Mouse (Mus musculus) lung, adult 2 months (tissue): ENCODE results near the gene Hist1h3g. TPM values are rescaled to one million over a fixed set of nuclear protein-coding genes. Genes with fewer than 3 reads are reported as not detected.
"Not testable (repeated sequence)": the region's sequence is repeated elsewhere in the genome, so short reads cannot be mapped to it uniquely, and the experiment has no call there.

Experiments used
- DNase-seq: peaks from one replicate; pipeline ENCODE4 v3.0.0; 2022
- H3K4me1 ChIP-seq: fragments of 200-500 bp; 2 replicates; pipeline ENCODE4 v1.6.1; 2011; ENCODE audit warnings: low read length; ENCODE audit not compliant: control insufficient read depth, insufficient read depth
- H3K4me3 ChIP-seq: fragments of 200-500 bp; replicated peaks from 2 replicates; pipeline ENCODE3; 2011; ENCODE audit warnings: low read depth, mild to moderate bottlenecking, control low read depth, low read length; ENCODE audit errors: extremely low read depth
- CTCF ChIP-seq: fragments of 200-500 bp; IDR thresholded peaks from 2 replicates; pipeline ENCODE4 v1.5.1; 2011; ENCODE audit warnings: mild to moderate bottlenecking, low read length, control low read depth; ENCODE audit not compliant: insufficient read depth
- POLR2A ChIP-seq: fragments of 200-500 bp; IDR thresholded peaks from 2 replicates; pipeline ENCODE4 v1.6.1; 2011; ENCODE audit warnings: low read depth, mild to moderate bottlenecking, control low read depth, low read length, borderline replicate concordance; ENCODE audit errors: extremely low read depth
- WGBS: fragments of 180-500 bp; shearing (Covaris S2); methylation state at CpG from one replicate; pipeline ENCODE4 v1.1.7; 2018; 5-methylcytosine and 5-hydroxymethylcytosine counted together
- polyA plus RNA-seq: library from polyadenylated mRNA; depleted of rRNA; stranded (reverse); fragments of >200 nt; gene quantifications from 2 replicates; pipeline ENCODE4 v1.2.3, GENCODE M21; 2012; rRNA removed

The Hist1h3g gene
- 2.1 and 2.3 TPM in 2 replicates for polyA plus RNA-seq

DNA sequence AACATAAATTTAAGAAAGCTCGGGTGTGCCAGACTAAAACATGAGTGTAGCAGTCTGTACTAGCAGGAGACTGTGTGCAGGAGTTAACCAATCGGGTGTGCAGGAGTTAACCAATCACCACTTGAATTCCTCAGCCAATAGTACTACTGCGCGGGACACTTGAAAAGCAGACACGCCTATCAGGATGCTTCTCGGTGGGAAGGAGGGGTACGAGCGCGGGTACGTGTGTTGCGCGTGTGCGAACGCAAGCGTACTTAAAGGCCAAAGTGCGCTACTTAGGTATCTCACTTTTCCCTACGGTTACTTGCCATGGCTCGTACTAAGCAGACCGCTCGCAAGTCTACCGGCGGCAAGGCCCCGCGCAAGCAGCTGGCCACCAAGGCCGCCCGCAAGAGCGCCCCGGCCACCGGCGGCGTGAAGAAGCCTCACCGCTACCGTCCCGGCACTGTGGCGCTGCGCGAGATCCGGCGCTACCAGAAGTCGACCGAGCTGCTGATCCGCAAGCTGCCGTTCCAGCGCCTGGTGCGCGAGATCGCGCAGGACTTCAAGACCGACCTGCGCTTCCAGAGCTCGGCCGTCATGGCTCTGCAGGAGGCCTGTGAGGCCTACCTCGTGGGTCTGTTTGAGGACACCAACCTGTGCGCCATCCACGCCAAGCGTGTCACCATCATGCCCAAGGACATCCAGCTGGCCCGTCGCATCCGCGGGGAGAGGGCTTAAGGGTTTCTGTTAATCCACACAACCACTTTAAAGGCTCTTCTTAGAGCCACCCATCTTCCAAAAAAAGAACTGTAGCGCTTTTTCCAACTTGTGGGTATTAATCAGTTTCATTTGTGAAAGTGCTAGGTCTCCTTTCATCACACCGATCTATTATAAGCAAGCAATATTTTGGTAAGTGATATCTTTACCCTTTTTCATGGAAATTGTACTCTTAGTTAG is at the start of gene Hist1h3g:
TSS of gene Hist1h3g (plus strand) at position 286 of the 939 bp plus-strand sequence.
- H3K4me1 ChIP-seq = not testable (repeated sequence)
- 1% methylated on average over 49 of the region's 62 CpGs for WGBS
- peak; percentile 78 for DNase-seq
- H3K4me3 ChIP-seq = peak within 1 kb of the TSS; percentile 59

DNA sequence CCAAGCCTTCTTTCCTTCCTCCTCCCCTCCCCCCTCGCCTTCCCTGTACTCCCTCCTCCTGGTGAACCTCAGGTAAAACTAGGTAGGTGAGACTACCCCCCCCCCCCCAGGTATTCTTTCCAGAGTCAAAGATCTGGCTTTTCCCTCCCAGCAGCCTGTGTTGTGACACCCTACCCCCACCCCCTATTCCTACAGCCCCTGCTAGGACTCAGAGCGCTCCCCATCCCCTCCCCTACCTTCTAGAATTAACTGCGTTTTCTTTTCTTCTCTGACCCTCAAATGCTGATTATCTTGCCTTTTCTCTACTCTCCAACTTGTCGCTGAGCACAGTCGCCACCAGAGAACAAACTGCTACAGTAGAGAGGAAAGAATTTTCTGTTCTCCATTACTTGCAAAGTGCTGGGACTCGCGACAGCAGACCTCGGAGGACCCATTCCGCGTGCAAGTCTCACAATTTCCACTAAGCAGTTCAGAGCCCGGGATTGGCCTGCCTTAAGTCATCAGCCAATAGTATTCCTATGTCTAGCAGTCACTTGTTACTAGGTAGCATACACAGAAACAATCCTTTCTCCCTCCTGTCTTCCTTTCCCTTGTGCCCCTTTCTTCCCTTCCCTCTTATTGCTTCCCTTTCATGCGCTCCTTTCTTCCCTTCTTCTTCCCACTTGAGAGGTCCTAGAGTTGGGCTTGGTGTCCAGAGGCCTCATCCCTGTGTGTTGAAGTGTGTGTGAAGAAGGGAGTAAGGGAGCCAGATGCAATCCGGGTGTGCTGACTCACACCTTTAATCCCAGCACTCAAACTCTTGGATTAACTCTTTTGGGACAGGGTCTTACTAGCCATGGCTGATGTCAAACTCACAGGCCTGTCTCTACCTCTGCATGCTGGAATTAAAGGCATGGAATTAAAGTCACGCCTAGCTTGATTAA is 46.6 kb upstream of the Hist1h3g start, which contains the start of gene Btn2a2:
TSS of gene Btn2a2 (minus strand) at position 458 of the 923 bp plus-strand sequence.
- WGBS = 6% methylated on average over 13 of the region's 14 CpGs
- Histone ChIP-seq H3K4me3 (peak within 1 kb of the TSS; percentile 27), H3K4me1 (peaks cover 2% of the 10 kb centered on the region; the same call in 1 of the 2 replicates)
- TF ChIP-seq CTCF (no peak), POLR2A (no peak)
- DNase-seq = no peak

DNA sequence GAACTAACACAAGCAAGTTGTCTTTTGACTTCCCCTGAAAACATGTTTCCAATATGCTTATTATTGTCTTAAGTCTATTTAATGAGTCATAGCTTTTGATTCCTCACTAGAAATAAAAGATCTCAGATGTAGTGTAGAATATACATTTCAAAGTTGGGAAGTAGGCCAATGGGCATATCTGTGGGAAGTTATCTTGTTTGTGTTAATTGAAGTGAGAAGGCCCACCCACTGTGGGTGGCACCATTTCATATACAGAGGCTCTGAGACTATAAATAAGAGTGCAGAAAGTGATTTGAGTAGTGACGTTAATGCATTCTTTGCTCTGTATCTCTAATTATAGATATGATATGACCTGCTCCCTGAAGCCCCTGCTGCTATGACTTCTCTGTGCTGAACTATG is 44.4 kb upstream of the Hist1h3g start:
- 75% methylated on average over 1 of the region's 1 CpGs for WGBS
- H3K4me1 ChIP-seq = peaks cover 2% of the 10 kb centered on the region; the same call in 1 of the 2 replicates
- DNase-seq = no peak
- TF ChIP-seq POLR2A (no peak), CTCF (no peak)
- H3K4me3 ChIP-seq = no peak overlapping the region

DNA sequence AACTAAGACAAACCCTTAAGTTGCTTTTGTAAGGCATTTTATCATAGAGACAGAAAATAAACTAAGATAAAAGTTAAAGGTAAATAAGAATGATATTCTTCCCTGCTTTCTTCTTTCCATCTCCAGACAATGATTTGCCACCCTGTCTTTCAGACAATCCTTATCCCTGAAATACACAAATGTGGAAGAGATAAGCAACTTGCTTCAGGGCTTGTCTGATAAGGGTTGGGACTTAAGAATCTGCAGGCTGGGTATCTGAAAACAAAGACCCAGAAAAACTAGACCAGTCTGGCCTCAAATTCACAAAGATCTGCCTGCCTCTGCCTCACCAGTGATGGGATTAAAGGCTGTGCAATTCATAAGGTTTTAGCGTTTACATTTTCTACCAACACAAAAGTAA is 44.0 kb upstream of the Hist1h3g start:
- no peak for DNase-seq
- no peak overlapping the region for H3K4me3 ChIP-seq
- TF ChIP-seq CTCF (no peak), POLR2A (no peak)
- 38% methylated on average over 1 of the region's 1 CpGs for WGBS
- peaks cover 2% of the 10 kb centered on the region; the same call in 1 of the 2 replicates for H3K4me1 ChIP-seq

- no peak for DNase-seq
- WGBS = 22% methylated on average over 14 of the region's 14 CpGs
- no peak for TF ChIP-seq CTCF
- TF ChIP-seq POLR2A = no peak
- H3K4me3 ChIP-seq = no peak overlapping the region
- peaks cover 2% of the 10 kb centered on the region; the same call in 1 of the 2 replicates for H3K4me1 ChIP-seq
These were observed 43.2 kb upstream of the Hist1h3g start for GRCm38 (mm10) chr13:23491990-23492389.

DNA sequence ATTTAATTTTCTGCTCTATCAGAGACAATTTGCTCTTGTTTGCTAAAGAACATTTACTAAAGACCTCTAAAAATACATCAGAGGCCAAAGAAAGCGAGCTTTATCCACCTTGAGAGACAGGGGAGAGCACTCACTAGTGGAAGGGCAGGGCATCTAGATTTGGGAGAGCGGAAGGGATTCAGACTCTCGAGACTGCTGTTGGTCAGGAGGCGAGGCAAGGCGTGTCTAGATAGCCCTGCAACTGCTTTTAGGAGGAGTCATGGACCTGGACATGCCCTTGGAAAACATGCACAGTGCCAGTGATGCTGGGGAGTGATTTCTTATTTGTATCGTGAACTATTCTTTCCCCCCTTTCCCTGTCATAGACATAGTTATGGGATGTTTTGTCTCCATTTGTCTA is 39.7 kb upstream of the Hist1h3g start:
- Histone ChIP-seq H3K4me3 (no peak overlapping the region), H3K4me1 (no peaks in the 10 kb centered on the region)
- DNase-seq = no peak
- 90% methylated on average over 6 of the region's 6 CpGs for WGBS
- TF ChIP-seq POLR2A = no peak
- no peak for TF ChIP-seq CTCF

DNA sequence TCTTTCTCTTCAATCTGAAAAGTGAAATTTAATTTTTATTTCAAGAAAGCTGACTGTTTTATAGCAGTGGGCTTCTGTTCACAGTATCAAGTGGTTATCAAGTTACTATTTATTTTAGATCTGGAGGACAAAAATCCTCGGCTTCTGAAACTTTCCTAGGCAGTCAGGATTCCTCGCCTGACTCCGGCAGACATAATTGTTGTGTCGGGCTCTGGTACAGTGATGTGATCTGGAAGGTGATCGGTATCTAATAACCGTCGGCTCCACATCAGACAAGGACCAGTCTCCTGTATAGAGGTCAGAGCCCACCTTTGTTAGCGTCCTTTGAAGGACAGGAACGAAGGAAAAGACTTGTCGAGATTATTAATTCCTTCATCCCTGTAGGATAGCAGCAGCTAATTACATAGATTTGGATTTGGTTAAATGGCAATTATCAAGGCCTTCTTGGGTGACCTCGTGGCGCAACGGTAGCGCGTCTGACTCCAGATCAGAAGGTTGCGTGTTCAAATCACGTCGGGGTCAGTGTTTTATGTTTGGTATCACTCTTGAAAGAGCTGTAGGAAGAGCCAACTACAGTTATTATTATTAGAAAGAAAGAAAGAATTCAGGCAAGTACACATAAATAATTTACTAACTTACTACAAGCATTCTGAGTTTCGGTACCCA is 37.4 kb upstream of the Hist1h3g start:
- no peak overlapping the region for H3K4me3 ChIP-seq

GRCm38 (mm10) chr13:23498653-23499052 is 36.6 kb upstream of the Hist1h3g start:
- H3K4me3 ChIP-seq = no peak overlapping the region
- no peaks in the 10 kb centered on the region for H3K4me1 ChIP-seq
- 36% methylated on average over 10 of the region's 10 CpGs for WGBS
- no peak for DNase-seq
- no peak for TF ChIP-seq POLR2A
- no peak for TF ChIP-seq CTCF

More for the DNA sequence above, 37.4 kb upstream of the Hist1h3g start:
- TF ChIP-seq POLR2A = no peak
- TF ChIP-seq CTCF = no peak
- 48% methylated on average over 19 of the region's 19 CpGs for WGBS
- no peaks in the 10 kb centered on the region for H3K4me1 ChIP-seq
- no peak for DNase-seq

- no peak for DNase-seq
- WGBS = 63% methylated on average over 7 of the region's 7 CpGs
- no peak overlapping the region for H3K4me3 ChIP-seq
- H3K4me1 ChIP-seq = no peaks in the 10 kb centered on the region
- TF ChIP-seq CTCF (no peak), POLR2A (no peak)
These were observed 35.3 kb upstream of the Hist1h3g start for GRCm38 (mm10) chr13:23499943-23500342.
